7 mouse cellular contexts compared by ENCODE assay signal in genomic region chr13:45526230-45526629, GRCm38 (mm10). TPM values are rescaled to one million over a fixed set of nuclear protein-coding genes. Genes with fewer than 3 reads are reported as not detected.
DNase-seq lines count a peak whose midpoint lies in the region; ATAC-seq lines count a peak whose summit lies in the region.

No protein-coding gene starts in this region.

- DNase-seq in lung, postnatal 36 days, result no peak
- DNase-seq in embryo, embryonic 11 days, result peak; percentile 22
- no peak for DNase-seq in spleen, adult 18-20 months
- DNase-seq in right cerebral cortex, adult 2 months (ENCODE audit: low spot score in 2 of 2), result no peak

- peak overlapping the region; percentile 32; the same call in 1 of the 2 replicates for H3K27ac ChIP-seq in lung, embryonic 16.5 days (ENCODE audit: low read length)
- peak overlapping the region; percentile 77 for H3K27ac ChIP-seq in kidney, embryonic 14.5 days (ENCODE audit: low read depth, low read length)
- peak overlapping the region; percentile 46 for H3K27ac ChIP-seq in neural tube, embryonic 13.5 days (replicated peaks)

- H3K4me3 ChIP-seq in lung, embryonic 16.5 days (ENCODE audit: low read length), result no peak overlapping the region
- H3K4me3 ChIP-seq in kidney, embryonic 14.5 days (ENCODE audit: low read length), result no peak overlapping the region
- H3K4me3 ChIP-seq in neural tube, embryonic 13.5 days, result no peak overlapping the region

- no peak for ATAC-seq in lung, embryonic 16.5 days (ENCODE audit: low read depth)
- peak; percentile 33; the same call in 1 of the 2 replicates for ATAC-seq in kidney, embryonic 14.5 days (ENCODE audit: low FRiP score, low TSS enrichment)
- ATAC-seq in neural tube, embryonic 13.5 days (ENCODE audit: low read depth), result peak; percentile 74

- no peaks in the 10 kb centered on the region for H3K27me3 ChIP-seq in lung, embryonic 16.5 days (ENCODE audit: control insufficient read depth, insufficient read depth, low read depth, low read length)
- no peaks in the 10 kb centered on the region for H3K27me3 ChIP-seq in kidney, embryonic 14.5 days (ENCODE audit: control insufficient read depth, insufficient read depth, low read length)
- no peaks in the 10 kb centered on the region for H3K27me3 ChIP-seq in neural tube, embryonic 13.5 days

- H3K9ac ChIP-seq in lung, embryonic 16.5 days (ENCODE audit: low read length), result no peak overlapping the region
- no peak overlapping the region for H3K9ac ChIP-seq in kidney, embryonic 14.5 days (ENCODE audit: low read depth, low read length)
- no peak overlapping the region for H3K9ac ChIP-seq in neural tube, embryonic 13.5 days

- no peaks in the 10 kb centered on the region for H3K9me3 ChIP-seq in lung, embryonic 16.5 days (ENCODE audit: control insufficient read depth, low read length)
- H3K9me3 ChIP-seq in kidney, embryonic 14.5 days (ENCODE audit: control insufficient read depth, low read length), result no peaks in the 10 kb centered on the region
- no peaks in the 10 kb centered on the region for H3K9me3 ChIP-seq in neural tube, embryonic 13.5 days

- no peaks in the 10 kb centered on the region for H3K36me3 ChIP-seq in lung, embryonic 16.5 days (ENCODE audit: control insufficient read depth, insufficient read depth, low read length)
- H3K36me3 ChIP-seq in kidney, embryonic 14.5 days (ENCODE audit: control insufficient read depth, insufficient read depth, low read length), result no peaks in the 10 kb centered on the region
- 0 out of 2 replicates have a peak, but pooled peaks cover 4% of the 10 kb centered on the region for H3K36me3 ChIP-seq in neural tube, embryonic 13.5 days

- H3K4me1 ChIP-seq in lung, embryonic 16.5 days (replicated peaks; ENCODE audit: control insufficient read depth, insufficient read depth, low read length), result peaks cover 6% of the 10 kb centered on the region; the same call in 1 of the 2 replicates
- H3K4me1 ChIP-seq in kidney, embryonic 14.5 days (ENCODE audit: control insufficient read depth, insufficient read depth, low read length), result peaks cover 31% of the 10 kb centered on the region
- peaks cover 24% of the 10 kb centered on the region for H3K4me1 ChIP-seq in neural tube, embryonic 13.5 days (replicated peaks)

- WGBS in lung, embryonic 16.5 days, result 59% methylated on average over 7 of the region's 7 CpGs
- WGBS in kidney, embryonic 14.5 days, result 42% methylated on average over 7 of the region's 7 CpGs
- WGBS in neural tube, embryonic 13.5 days, result 40% methylated on average over 7 of the region's 7 CpGs

- no peak overlapping the region for H3K4me2 ChIP-seq in lung, embryonic 16.5 days (ENCODE audit: low read depth, low read length)
- H3K4me2 ChIP-seq in kidney, embryonic 14.5 days (replicated peaks; ENCODE audit: low read depth, low read length), result no peak overlapping the region
- H3K4me2 ChIP-seq in neural tube, embryonic 13.5 days, result no peak overlapping the region

RNA-seq across cellular contexts. Expression of gene Gmpr, which starts 19.0 kb away (rescaled TPM):
- polyA plus RNA-seq in lung, embryonic 16.5 days (2015; fragmentation: Nextera tagmentation; extraction: Ambion mirVana), result 23.4 and 29.2 TPM in 2 replicates
- polyA plus RNA-seq in kidney, embryonic 14.5 days (2014; fragmentation: Nextera tagmentation; extraction: Ambion mirVana), result 38.7 and 48.9 TPM in 2 replicates
- polyA plus RNA-seq in neural tube, embryonic 13.5 days (2015; fragmentation: Nextera tagmentation; extraction: Ambion mirVana), result 39.2 and 41.7 TPM in 2 replicates
